Mouse (Mus musculus) heart, postnatal 14 days (tissue): ENCODE measurements around the gene Sat2. TPM values are rescaled to one million over a fixed set of nuclear protein-coding genes. Genes with fewer than 3 reads are reported as not detected.
"Not testable (repeated sequence)": the region's sequence is repeated elsewhere in the genome, so short reads cannot be mapped to it uniquely, and the experiment has no call there.

Experiments used
- DNase-seq, 2 experiments: peaks; one replicate each; pipeline ENCODE4 v3.0.0; 2021 to 2022
- intact Hi-C: fragments of 180-260 bp; cut with DNase I; formaldehyde crosslinking; loops from one replicate; pipeline ENCODE4 v1.15.1; 2025
- total RNA-seq, 2 experiments: library from RNA; stranded (reverse); gene quantifications; 2 replicates each; pipeline ENCODE4 v1.2.3; 2021

Sat2 gene
- total RNA-seq, 2 experiments from 2014 or later = 1.6 to 2.5 TPM

GRCm38 (mm10) chr11:69624339-69624738 lies 2.5 kb downstream of the Sat2 start:
- intact Hi-C loops, DNase-seq: not testable (repeated sequence)

- intact Hi-C loops = no loop called here
Observed at GRCm38 (mm10) chr11:69628286-69628685, 6.5 kb downstream of the Sat2 start.

GRCm38 (mm10) chr11:69629802-69630201 lies 8.0 kb downstream of the Sat2 start:
- no peak for DNase-seq
- intact Hi-C loops = loop anchor here (2.0 kb wide), 1 partner anchor 25 kb away; the partner anchor contains the start of gene Sox15

More at GRCm38 (mm10) chr11:69628286-69628685, 6.5 kb downstream of the Sat2 start:
- DNase-seq = peak; percentile 77 to 83

GRCm38 (mm10) chr11:69632284-69633089 lies 10.7 kb downstream of the Sat2 start, which contains the start of gene Fxr2:
Fxr2 (plus strand) TSS chr11:69632990.
- DNase-seq = peak; percentile 100
- intact Hi-C loops = no loop called here

- intact Hi-C loops = no loop called here
- peak in 1 of 2 experiments; percentile 76 for DNase-seq
Observed at GRCm38 (mm10) chr11:69633128-69633866, 11.5 kb downstream of the Sat2 start.

- DNase-seq = no peak
- intact Hi-C loops = no loop called here
Observed at GRCm38 (mm10) chr11:69635471-69635870, 13.6 kb downstream of the Sat2 start.

GRCm38 (mm10) chr11:69645860-69646259 lies 24.0 kb downstream of the Sat2 start:
- no peak for DNase-seq
- intact Hi-C loops = no loop called here

GRCm38 (mm10) chr11:69653399-69653798 lies 31.6 kb downstream of the Sat2 start:
- no peak for DNase-seq
- intact Hi-C loops = loop anchor here (2.0 kb wide), 1 partner anchor 17 kb away; no protein-coding TSS in a partner anchor

- intact Hi-C loops = loop anchor here (1.0 to 2.0 kb wide), 2 partner anchors 24 to 101 kb away; no protein-coding TSS in a partner anchor
Observed at GRCm38 (mm10) chr11:69654760-69655159, 32.9 kb downstream of the Sat2 start.

GRCm38 (mm10) chr11:69655264-69656064 lies 33.6 kb downstream of the Sat2 start, which contains the start of gene Sox15:
Sox15 (plus strand) TSS chr11:69655314.
- peak; percentile 70 to 80 for DNase-seq
- intact Hi-C loops = loop anchor here (1.0 to 2.0 kb wide), 2 partner anchors 25 to 100 kb away; no protein-coding TSS in a partner anchor

More at GRCm38 (mm10) chr11:69654760-69655159, 32.9 kb downstream of the Sat2 start:
- DNase-seq = no peak

- intact Hi-C loops = no loop called here
Observed at GRCm38 (mm10) chr11:69656065-69656455, 34.2 kb downstream of the Sat2 start.

GRCm38 (mm10) chr11:69656617-69657461 lies 35.0 kb downstream of the Sat2 start:
- DNase-seq = peak in 1 of 2 experiments; percentile 56
- intact Hi-C loops = no loop called here

More at GRCm38 (mm10) chr11:69656065-69656455, 34.2 kb downstream of the Sat2 start:
- no peak for DNase-seq

- DNase-seq = no peak
- intact Hi-C loops = no loop called here
Observed at GRCm38 (mm10) chr11:69657462-69657881, 35.6 kb downstream of the Sat2 start.

- intact Hi-C loops = no loop called here
- DNase-seq = no peak
Observed at GRCm38 (mm10) chr11:69661221-69661881, 39.5 kb downstream of the Sat2 start.

GRCm38 (mm10) chr11:69662213-69662966 lies 40.6 kb downstream of the Sat2 start, which contains the start of gene Mpdu1:
Mpdu1 (minus strand) TSS chr11:69662642.
- intact Hi-C loops = no loop called here
- peak; percentile 93 to 95 for DNase-seq

GRCm38 (mm10) chr11:69662967-69663671 lies 41.3 kb downstream of the Sat2 start:
- intact Hi-C loops = no loop called here
- no peak for DNase-seq

GRCm38 (mm10) chr11:69663795-69664194 lies 42.0 kb downstream of the Sat2 start:
- intact Hi-C loops = no loop called here
- DNase-seq = no peak
